Mouse (Mus musculus): ENCODE results near the gene Tmem130. TPM values are rescaled to one million over a fixed set of nuclear protein-coding genes. Genes with fewer than 3 reads are reported as not detected.

The Tmem130 gene
- total RNA-seq, 2 experiments from 2014 or later, result 0.86 TPM

DNA sequence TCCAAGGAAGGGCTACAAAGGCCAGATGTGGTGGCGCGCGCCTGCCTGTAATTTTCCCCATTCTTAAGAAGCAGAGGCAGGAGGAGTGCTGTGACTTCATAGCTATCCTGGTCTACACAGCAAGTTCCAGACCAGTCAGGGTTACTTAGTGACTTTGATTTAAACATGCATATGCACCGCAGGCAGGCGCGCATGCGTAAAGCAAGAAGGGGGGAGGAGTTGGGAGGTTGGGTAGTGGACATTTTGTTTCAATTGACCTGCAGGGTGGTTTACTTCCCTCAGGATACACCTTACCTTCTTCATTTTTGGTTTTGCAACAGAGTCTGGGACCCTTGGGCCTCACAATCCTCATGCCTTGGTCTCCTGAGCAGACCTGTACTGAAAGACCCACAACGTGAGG lies 32.4 kb downstream of the Tmem130 start:
- DNase-seq, result no peak

DNA sequence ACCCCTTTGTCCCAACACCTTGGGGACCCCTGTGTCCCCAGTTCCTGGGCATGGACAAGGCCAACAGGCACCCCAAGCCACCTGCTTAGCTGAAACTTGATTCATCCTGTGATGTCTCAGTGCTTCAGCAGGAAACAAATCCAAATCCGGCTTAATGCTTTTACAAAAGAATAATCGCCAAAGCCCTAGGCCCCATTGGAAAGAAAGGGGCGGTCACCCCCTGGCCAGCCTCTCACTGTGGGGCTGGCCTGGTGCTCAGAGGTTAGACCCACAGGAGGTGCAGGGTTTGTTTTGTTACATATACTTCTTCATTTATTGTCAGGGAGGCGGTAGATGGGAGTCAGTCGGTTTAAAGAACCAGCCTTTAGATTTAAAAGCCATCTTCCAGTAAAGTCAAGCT lies 33.4 kb downstream of the Tmem130 start:
- DNase-seq, result no peak

DNA sequence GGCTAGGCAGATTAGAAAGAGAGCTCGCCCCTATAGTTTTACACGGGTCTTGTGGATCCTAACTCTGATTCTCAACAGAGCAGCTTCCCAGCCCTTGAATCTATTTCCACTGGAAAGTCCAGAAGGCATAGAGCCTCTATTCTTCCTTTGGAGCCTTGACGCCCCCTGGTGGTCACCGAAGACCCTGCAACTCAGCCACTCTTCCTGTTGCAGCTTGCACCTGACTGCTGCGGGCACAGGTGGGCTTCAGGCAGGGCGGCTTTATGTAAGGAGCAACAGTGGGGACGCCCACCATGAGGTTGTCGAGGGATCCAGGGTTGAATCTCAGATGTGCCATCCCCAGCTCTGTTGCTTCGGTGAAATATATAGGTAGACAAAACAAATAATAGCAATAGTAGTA lies 34.5 kb downstream of the Tmem130 start:
- DNase-seq, result peak; percentile 83

DNA sequence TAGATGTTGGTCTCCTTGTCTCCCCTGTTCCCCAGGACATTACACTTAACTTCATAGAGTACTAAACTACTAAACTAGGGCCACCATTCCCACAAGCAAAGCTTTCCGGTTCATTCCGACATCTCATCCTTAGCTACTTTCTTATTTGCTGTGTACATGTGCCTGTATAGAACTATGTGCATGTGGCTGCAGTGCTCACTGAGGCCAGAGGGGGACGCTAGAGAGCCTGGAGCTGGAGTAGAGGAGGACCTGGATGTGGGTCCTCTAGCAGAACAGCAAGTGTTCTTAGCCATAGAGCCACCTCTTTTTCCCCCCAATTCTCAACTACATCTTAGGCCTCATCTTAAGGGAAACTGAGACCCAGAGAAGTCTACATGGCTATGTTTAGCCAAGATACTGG lies 36.1 kb downstream of the Tmem130 start:
- DNase-seq, result no peak

DNA sequence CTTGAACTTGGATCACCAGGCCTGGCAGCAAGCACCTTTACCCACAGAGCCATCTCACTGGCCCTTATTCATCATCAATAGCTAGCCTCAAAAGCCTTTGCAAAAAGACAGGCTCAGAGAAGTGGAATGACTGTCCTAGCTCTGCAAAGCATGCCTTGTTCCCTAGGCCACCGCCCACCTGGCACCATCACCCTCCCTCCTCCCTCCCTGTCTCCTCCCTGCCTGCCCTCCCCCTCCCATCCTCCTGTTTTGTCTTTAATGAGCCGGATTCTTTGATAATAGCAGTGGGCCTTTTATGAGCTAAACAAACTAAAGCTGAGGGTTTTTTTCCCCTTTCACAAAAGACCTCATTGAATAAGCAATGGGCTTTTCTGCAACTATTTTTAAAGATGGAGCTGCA lies 36.7 kb downstream of the Tmem130 start:
- no peak for DNase-seq

DNA sequence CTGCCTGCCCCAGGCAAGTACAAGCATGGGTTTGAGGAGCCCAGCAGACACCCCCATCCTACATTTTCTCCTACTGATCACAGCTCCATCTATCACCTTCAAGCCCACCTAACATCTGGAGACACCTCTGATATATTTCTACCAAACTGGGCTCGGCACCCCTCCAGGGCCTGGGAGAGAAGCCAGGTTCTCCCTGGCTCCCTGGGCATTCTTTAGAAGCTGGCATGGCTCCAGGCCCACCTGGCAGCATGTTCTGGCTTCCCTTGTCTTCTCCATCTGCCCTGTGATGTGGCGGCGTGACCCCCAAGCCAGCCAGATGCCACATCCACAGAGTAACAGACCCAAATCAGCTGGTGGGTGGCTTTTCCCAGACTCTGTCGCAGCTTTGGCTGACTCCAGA lies 41.3 kb downstream of the Tmem130 start:
- no peak for DNase-seq

DNA sequence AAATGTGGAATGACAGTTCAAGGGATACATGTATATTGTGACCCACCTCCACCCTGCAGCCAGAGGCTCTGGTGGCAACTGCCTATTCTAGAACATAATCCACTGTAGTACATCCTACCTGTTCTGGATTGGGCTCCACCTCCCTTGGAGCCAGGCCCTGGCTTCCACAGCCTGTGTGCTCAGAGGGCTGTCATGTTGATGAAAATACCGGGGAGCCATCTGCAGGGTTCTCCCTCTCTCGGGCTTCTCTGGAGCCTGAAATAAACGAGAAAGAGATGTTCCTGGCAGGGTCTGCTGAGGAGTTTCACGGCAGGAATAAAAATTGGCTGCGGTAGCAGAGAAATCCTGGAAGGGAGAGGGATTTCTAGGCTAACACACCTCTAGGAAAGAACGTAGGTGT lies 41.8 kb downstream of the Tmem130 start:
- no peak for DNase-seq

DNA sequence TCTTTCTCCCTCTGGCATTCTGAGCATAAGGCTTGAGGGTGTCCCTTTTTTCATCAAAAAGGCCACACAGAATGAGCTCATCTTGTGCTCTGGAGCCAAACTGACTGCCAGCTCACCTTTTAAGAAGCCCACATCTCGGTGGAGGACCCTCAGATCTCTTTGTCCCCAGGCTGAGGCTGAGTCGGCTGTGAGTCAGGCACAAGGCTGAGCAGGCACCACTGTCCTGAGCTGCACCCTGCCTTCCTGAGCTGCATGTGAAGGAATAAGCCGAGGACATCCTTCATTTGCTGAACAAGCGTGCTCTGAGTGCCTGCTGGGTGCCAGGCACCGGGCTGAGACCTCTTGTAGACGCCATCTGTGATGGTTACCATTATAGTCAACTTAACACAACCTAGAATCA lies 44.4 kb downstream of the Tmem130 start:
- DNase-seq, result no peak

DNA sequence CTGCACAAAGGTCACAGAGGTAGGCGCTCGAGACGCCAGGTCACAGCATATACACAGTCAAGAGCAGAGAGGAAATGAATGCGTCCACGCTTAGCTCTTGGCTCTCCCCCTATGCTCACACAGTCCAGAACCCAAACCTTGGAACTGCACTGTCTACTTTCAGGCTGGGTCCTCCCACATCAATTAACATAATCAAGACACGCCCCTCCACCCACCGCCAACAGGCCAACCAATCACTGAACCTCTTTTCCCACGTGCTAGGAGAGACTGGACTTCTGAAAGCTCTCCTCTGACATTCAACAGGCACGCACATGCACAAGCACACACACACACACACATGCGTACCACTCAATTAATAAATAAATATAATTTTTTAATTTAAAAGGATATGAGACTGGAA lies 48.2 kb downstream of the Tmem130 start:
- no peak for DNase-seq

DNA sequence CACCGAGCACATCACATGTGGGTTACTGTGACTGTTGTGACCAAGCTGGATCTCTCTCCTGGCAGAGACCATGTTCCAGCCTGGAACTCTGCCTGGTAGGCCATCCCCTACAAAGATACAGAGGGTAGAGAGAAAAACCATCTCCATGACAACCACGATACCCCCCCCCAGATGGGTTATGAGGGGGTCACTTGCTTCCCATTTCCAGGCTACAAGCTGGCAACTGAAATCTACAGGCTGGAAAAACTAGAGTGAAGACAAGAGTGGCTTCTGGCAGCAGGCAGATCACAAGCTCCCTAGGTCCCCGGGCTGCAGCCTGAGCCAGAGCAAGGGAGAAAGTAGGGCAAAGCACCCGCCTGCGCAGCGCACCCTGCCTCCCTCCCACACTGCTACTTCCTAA lies 54.0 kb downstream of the Tmem130 start:
- DNase-seq, result no peak

DNA sequence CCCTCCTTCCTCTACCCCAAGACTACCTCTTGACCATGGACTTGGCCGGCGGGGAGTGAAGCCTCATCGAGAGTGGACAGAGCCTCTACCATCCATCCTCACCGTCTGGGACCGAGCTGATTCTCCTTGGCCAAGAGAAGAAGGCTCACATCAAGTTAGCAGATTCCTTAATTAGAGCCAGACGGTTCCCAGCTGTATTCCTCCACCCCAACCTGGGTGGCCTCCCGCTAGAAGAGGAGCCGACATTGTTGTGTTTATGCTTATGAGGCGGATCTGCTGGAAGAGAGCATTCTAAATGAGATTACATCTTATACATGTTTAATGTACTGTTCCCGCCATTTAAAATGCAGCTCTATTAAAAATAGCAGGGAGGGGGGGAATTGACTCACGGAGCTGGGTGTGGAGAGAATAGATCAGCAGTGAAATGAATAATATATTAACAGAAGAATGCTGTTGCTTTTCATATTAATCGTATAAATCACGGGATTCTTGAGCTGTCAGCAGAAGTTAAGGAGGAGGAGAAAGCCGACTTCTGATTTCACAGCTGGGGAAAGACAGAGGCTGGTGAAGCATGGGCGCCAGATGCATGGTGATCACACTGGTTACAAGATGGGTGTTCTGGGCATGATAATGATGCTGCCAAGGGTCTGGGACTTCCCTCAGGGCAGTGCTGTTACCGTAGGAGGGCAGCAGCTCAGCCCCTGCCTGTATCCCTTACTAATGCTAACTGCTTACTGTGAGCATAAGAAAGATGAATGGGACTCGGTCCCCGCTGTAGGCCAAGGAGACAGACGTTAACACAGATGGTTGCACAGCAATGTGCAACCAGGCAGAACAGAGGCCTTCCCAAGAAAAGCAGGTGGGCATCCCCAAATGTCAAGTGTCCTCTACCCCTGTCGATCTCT lies 57.9 kb downstream of the Tmem130 start:
- DNase-seq, result no peak

DNA sequence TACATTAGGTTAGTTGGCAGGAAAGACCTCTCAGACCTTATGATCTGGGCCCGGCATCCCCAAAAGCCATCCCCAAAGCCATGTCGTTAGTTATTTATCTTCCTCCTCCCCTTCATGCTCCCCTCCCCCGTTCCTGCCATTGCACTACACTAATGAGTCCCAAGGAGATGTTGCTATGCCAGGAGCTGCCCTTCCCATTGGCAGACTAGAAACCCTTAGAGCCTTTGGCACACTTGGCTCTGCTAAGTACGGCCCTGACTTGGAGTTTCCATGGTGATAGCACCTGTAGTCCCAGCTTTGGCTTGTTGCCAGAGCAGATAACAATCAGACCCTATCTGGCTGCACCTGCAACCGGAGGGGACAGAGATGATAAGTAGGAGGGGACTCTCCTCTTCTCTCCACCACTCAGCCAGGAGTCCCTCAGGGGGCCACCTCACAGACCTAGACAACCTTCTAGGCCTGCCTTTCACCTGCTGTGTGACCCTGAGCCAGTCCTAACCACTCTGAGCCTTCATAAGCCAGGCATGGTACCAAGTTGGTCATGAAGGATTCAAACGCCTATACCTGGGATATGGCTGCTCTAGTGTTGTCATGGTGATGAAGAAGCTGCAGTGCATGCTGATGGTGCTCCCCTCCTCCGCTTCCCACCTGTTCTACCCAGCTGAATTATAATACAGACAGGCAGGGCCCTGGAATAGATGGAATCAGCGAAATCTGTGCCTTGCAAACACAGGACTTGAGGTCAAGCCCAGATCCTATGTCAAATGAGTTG lies 66.1 kb downstream of the Tmem130 start:
- DNase-seq, result no peak

DNA sequence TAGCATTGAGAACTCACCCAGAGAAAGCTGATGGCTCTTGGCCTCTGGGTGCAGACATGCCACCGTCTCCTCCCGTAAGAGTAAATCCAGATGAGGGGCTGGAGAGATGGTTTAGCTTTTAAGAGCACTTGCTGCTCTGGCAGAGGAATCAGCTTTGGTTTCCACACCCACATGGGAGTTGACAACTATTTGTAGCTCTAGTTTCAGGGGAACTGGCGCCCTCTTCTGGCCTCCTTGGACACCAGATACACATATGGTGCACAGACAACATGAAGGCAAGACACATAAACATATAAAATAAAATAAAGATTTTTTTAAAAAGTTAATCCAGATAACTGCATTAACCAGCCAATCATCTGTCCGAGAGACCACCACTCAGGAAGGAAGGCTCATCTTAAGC lies 67.5 kb downstream of the Tmem130 start:
- no peak for DNase-seq

DNA sequence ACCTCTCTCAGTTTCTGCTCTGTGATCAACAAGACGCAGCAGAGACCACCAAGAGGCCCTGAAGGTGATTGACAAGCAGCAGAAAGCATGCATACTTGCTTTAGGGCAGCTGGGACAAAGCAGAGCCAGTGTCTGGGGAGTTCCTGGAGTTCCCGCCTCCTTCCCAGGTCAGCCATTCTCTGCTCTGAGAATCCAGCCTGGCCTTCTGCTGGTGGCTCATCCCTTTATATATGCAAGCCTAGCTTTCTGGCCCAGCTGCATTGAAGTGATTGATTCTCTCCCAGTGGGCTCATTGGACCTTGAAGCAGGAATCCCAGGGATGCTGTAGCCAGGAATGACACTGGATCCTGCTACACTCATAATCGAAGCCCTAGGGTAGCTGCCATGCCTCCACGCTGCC lies 70.2 kb downstream of the Tmem130 start:
- DNase-seq, result no peak

DNA sequence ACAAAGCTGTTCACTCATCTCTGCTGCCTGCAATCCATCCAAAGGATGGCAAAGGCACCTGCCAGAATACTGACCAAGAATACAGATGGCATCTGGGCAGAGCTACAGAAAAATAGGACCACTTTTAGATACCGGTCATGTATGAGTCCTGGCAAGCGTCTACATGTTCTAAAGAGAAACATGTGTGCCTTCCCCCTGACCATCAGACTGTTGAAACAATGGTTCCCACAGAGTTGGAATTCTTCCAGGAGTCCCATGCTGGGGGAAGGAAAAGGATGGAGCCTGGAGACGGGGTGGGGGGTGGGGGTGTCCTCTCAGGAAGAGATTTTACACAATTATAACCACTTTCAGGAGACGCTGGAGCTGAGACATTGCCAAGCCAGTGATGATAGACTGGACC lies 73.2 kb downstream of the Tmem130 start:
- DNase-seq, result peak; percentile 6

Other genes starting within 250 kb of the Tmem130 start
- gene Nptx2, start 215.9 kb downstream of the Tmem130 start, total RNA-seq (2021), result under 1 TPM in 1 of 2 experiments, not detected in 1; 0.23 TPM
- gene Trrap, start 5.9 kb upstream of the Tmem130 start, total RNA-seq (2021), result 10 to 100 TPM; 84.6 to 88.5 TPM
- gene Smurf1, start 204.0 kb upstream of the Tmem130 start, total RNA-seq (2021), result 10 to 100 TPM; 34.0 to 36.3 TPM

All from heart, postnatal 4 days (tissue).